Mouse (Mus musculus) CH12.LX (cell line): Measurements from ENCODE around the gene Efna3. TPM values are rescaled to one million over a fixed set of nuclear protein-coding genes. Genes with fewer than 3 reads are reported as not detected.

Source experiments
- DNase-seq: peaks from one replicate; pipeline ENCODE4 v3.0.0-alpha.2; 2013; ENCODE audit errors: extremely low read depth
- H3K27ac ChIP-seq: 2 replicates; pipeline ENCODE4 v1.5.1; 2012; ENCODE audit warnings: low read depth, mild to moderate bottlenecking, control low read depth, moderate library complexity; ENCODE audit not compliant: insufficient read depth
- H3K27me3 ChIP-seq: replicated peaks from 2 replicates; pipeline ENCODE3; 2012; ENCODE audit warnings: inconsistent platforms
- H3K36me3 ChIP-seq, 2 experiments: replicated peaks in 1 of 2; 2 replicates each; pipeline versions ENCODE3 to v1.6.1; 2012; ENCODE audit warnings: inconsistent platforms in 1 of 2, low read length in 1 of 2, mild to moderate bottlenecking in 1 of 2, mixed read lengths in 1 of 2, moderate library complexity in 1 of 2; ENCODE audit not compliant: control insufficient read depth in 1 of 2, insufficient read depth in 1 of 2
- H3K4me1 ChIP-seq, 2 experiments: 2 replicates each; pipeline ENCODE4 v1.6.1; 2012; ENCODE audit warnings: inconsistent platforms in 1 of 2, moderate library complexity in 1 of 2; ENCODE audit not compliant: insufficient read depth in 2 of 2, control insufficient read depth in 1 of 2
- H3K4me2 ChIP-seq: 2 replicates; pipeline ENCODE4 v1.6.1; 2012; ENCODE audit warnings: low read depth, mild to moderate bottlenecking, control low read depth; ENCODE audit not compliant: poor library complexity, insufficient read depth, severe bottlenecking
- H3K4me3 ChIP-seq, 3 experiments: fragments of 150-350 bp in 1 of 3; sonication (generic) in 1 of 3; replicated peaks in 1 of 3; 2 replicates each; pipeline versions ENCODE3 to v1.5.1; 2011 to 2012; ENCODE audit warnings: low read depth in 2 of 3, low read length in 2 of 3, mild to moderate bottlenecking in 2 of 3, moderate library complexity in 2 of 3, control low read depth in 1 of 3, improper control_type of control experiment in 1 of 3, inconsistent platforms in 1 of 3, mixed read lengths in 1 of 3; ENCODE audit not compliant: poor library complexity in 1 of 3
- H3K79me2 ChIP-seq: replicated peaks from 2 replicates; pipeline ENCODE4 v1.6.1; 2012; ENCODE audit warnings: mild to moderate bottlenecking, moderate library complexity; ENCODE audit not compliant: control insufficient read depth, poor library complexity, insufficient read depth, severe bottlenecking; ENCODE audit errors: extremely low read depth
- H3K9ac ChIP-seq: 2 replicates; pipeline ENCODE4 v1.6.1; 2012; ENCODE audit warnings: low read depth, mild to moderate bottlenecking, control low read depth, moderate library complexity; ENCODE audit not compliant: insufficient read depth
- H3K9me3 ChIP-seq: replicated peaks from 2 replicates; pipeline ENCODE3; 2012; ENCODE audit warnings: low read length, inconsistent platforms, mixed read lengths
- CHD1 ChIP-seq: IDR thresholded peaks from 2 replicates; pipeline ENCODE4 v1.6.1; 2012; ENCODE audit warnings: low read depth, low read length, improper control_type of control experiment, inconsistent platforms
- ELF1 ChIP-seq: IDR thresholded peaks from 2 replicates; pipeline ENCODE4 v1.6.1; 2014; ENCODE audit warnings: low read depth, mild to moderate bottlenecking, inconsistent platforms, low read length, improper control_type of control experiment
- GABPA ChIP-seq: IDR thresholded peaks from 2 replicates; pipeline ENCODE4 v1.6.1; 2012; ENCODE audit warnings: low read depth, low read length, improper control_type of control experiment, inconsistent platforms; ENCODE audit not compliant: insufficient replicate concordance
- HCFC1 ChIP-seq: IDR thresholded peaks from 2 replicates; pipeline ENCODE4 v1.6.1; 2012; ENCODE audit warnings: low read depth, mild to moderate bottlenecking, inconsistent platforms, low read length, improper control_type of control experiment
- JUN ChIP-seq: IDR thresholded peaks from 2 replicates; pipeline ENCODE4 v1.6.1; 2011; ENCODE audit warnings: low read depth, mild to moderate bottlenecking, low read length, improper control_type of control experiment, moderate library complexity; ENCODE audit not compliant: insufficient read depth
- JUND ChIP-seq: conservative IDR thresholded peaks from 2 replicates; pipeline ENCODE4 v1.6.1; 2011; ENCODE audit warnings: low read depth, low read length, improper control_type of control experiment
- KAT2A ChIP-seq: IDR thresholded peaks from 2 replicates; pipeline ENCODE4 v1.6.1; 2012; ENCODE audit warnings: low read length, improper control_type of control experiment, inconsistent platforms; ENCODE audit not compliant: insufficient replicate concordance
- MYC ChIP-seq: IDR thresholded peaks from 2 replicates; pipeline ENCODE4 v1.6.1; 2011; ENCODE audit warnings: low read depth, mild to moderate bottlenecking, improper control_type of control experiment, low read length
- PAX5 ChIP-seq: IDR thresholded peaks from 2 replicates; pipeline ENCODE4 v1.6.1; 2012; ENCODE audit warnings: low read length, inconsistent platforms, mixed read lengths
- POLR2AphosphoS2 ChIP-seq: IDR thresholded peaks from 2 replicates; pipeline ENCODE4 v1.6.1; 2011; ENCODE audit warnings: low read depth, low read length, improper control_type of control experiment
- RAD21 ChIP-seq: IDR thresholded peaks from 2 replicates; pipeline ENCODE4 v1.6.1; 2011; ENCODE audit warnings: low read depth, mild to moderate bottlenecking, low read length, improper control_type of control experiment, moderate library complexity
- RCOR1 ChIP-seq: conservative IDR thresholded peaks from 2 replicates; pipeline ENCODE4 v1.6.1; 2012; ENCODE audit warnings: low read depth, mild to moderate bottlenecking, inconsistent platforms, low read length, improper control_type of control experiment
- ZC3H11A ChIP-seq: IDR thresholded peaks from 2 replicates; pipeline ENCODE4 v1.6.1; 2012; ENCODE audit warnings: low read depth, mild to moderate bottlenecking, inconsistent platforms, low read length, improper control_type of control experiment
- ZNF384 ChIP-seq: IDR thresholded peaks from 2 replicates; pipeline ENCODE4 v1.6.1; 2012; ENCODE audit warnings: low read depth, low read length, improper control_type of control experiment, inconsistent platforms
- dilution Hi-C: fragments of 300-500 bp; cut with MboI; formaldehyde crosslinking; loops from 2 replicates; pipeline ENCODE4 v1.14.3; 2020; ENCODE audit warnings: low sequenced_read_pairs; ENCODE audit not compliant: extremely low pct_unique_long_range_greater_than_20kb, extremely low pct_ligation_motif_present
- in situ Hi-C: fragments of 300-500 bp; cut with MboI; formaldehyde crosslinking; loops from 3 replicates; pipeline ENCODE4 v1.14.3; 2019; ENCODE audit warnings: low sequenced_read_pairs, low pct_ligation_motif_present, low pct_unique_long_range_greater_than_20kb, mixed read lengths
- polyA plus RNA-seq: library from polyadenylated mRNA; unstranded; fragments of >175 nt; gene quantifications from 2 replicates; pipeline ENCODE4 v1.2.1, GENCODE M21; 2012; ENCODE audit warnings: low read depth; ENCODE audit not compliant: insufficient read length
- total RNA-seq, 2 experiments: library from RNA; depleted of rRNA; stranded (reverse); fragments of 300-350 nt in 1 of 2; fragments of >200 nt in 1 of 2; gene quantifications; 2 replicates each; pipeline ENCODE4 v1.2.3; 2012 to 2014

The Efna3 gene
- total and polyA plus RNA-seq, 3 experiments: 0.09 to 0.13 TPM; not detected in 1

DNA sequence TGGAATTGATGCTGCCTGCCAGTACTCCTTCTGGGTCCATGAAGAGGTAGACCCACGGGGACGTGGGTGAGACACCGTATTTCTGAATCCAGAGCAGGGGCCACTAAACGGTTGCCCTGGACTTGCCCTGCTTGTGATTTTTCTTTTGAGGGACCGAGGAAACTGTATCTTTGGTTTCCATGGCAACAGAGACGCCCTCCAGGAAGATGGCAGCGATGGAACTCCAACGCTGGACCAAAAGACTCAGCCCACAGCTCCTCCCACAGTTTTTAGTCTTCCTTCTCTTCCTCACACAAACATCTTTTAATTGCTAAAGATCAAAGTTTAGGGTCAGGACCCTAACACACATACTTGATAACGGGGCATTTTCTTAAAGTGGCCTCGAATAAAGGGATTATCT is 9.2 kb upstream of the Efna3 start:
- DNase-seq: no peak
- Histone ChIP-seq H3K4me1 (peaks cover 14 to 27% of the 10 kb centered on the region in 2 experiments), H3K9me3 (no peaks in the 10 kb centered on the region), H3K4me2 (no peak overlapping the region), H3K36me3 (no peaks in the 10 kb centered on the region), H3K79me2 (no peaks in the 10 kb centered on the region), H3K4me3 (no peak overlapping the region), H3K27me3 (peaks cover 52% of the 10 kb centered on the region), H3K27ac (no peak overlapping the region), H3K9ac (no peak overlapping the region)
- in situ Hi-C loops: loop anchor here (25.0 kb wide), 2 partner anchors 355 to 430 kb away; partner anchors contain the start of genes Chrnb2 and Ube2q1
- TF ChIP-seq RAD21 (no peak), ELF1 (no peak), CHD1 (no peak), ZC3H11A (no peak), POLR2AphosphoS2 (no peak), ZNF384 (no peak), JUN (no peak)
- dilution Hi-C loops: no loop called here

DNA sequence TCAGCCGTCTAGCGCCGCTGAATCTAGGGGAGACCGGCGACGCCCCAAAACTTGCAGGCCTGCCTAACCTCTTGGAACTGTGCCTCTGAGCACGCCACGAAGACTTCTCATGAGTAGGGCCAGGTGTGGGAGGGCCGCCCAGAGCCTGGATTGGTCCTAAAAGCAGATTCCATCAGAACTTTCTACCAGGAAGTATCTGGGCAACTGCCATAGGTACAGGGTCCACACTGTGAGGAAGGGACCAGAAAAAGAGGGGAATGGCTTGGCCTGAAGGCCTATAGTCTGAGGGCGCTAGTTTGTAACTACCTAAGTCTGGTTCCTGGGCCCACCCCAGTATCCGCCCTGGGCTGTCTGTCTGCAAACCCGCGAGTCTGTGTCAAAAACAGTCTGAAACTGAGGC is 8.8 kb upstream of the Efna3 start:
- Histone ChIP-seq H3K27ac (no peak overlapping the region), H3K4me2 (no peak overlapping the region), H3K4me1 (peaks cover 10 to 23% of the 10 kb centered on the region in 2 experiments), H3K9me3 (no peaks in the 10 kb centered on the region), H3K4me3 (no peak overlapping the region), H3K36me3 (no peaks in the 10 kb centered on the region), H3K27me3 (peaks cover 50% of the 10 kb centered on the region), H3K79me2 (no peaks in the 10 kb centered on the region), H3K9ac (no peak overlapping the region)
- no peak for TF ChIP-seq JUND
- TF ChIP-seq MYC: no peak
- TF ChIP-seq HCFC1: no peak
- no peak for TF ChIP-seq KAT2A
- no peak for TF ChIP-seq RCOR1
- no peak for TF ChIP-seq ZC3H11A
- TF ChIP-seq POLR2AphosphoS2: no peak
- TF ChIP-seq PAX5: no peak
- TF ChIP-seq GABPA: no peak
- no peak for DNase-seq
- dilution Hi-C loops (no loop called here), in situ Hi-C loops (loop anchor here (25.0 kb wide), 2 partner anchors 356 to 431 kb away; partner anchors contain the start of genes Chrnb2 and Ube2q1)
